Mouse (Mus musculus): ENCODE data around the gene Ttc38. TPM values are rescaled to one million over a fixed set of nuclear protein-coding genes. Genes with fewer than 3 reads are reported as not detected.

Ttc38 gene
- polyA plus RNA-seq, 1 experiment = 19.3 TPM

DNA sequence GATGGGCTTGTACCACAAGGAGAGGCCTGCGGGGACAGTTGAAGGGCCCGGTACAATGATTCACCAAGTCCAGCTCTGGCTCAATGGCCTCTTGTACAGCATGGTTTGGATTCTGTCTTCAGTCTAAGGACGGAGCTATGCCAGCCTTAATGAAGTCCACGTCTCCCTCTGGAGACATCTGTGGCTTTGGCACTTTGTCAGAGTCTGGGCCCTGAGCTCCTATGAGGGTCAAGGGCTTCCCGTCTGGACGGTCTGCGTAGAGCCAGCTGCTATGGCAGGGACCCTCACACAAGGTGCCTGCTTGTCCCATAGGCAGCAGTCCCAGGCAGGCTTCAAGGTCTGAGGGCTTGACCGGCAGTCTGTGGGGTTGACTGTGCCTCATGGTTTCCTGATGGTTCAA lies 68.2 kb downstream of the Ttc38 start:
- 81% methylated on average over 8 of the region's 8 CpGs for WGBS
- no peak overlapping the region for H3K4me3 ChIP-seq (ENCODE audit: insufficient read depth, low read depth, low read length)
- no peak overlapping the region for H3K27ac ChIP-seq (ENCODE audit: insufficient read depth, low read depth, low read length)
- no peaks in the 10 kb centered on the region for H3K36me3 ChIP-seq (ENCODE audit: control insufficient read depth, insufficient read depth, low read length)
- H3K4me1 ChIP-seq (ENCODE audit: control insufficient read depth, insufficient read depth, low read length) = no peaks in the 10 kb centered on the region
- H3K27me3 ChIP-seq (replicated peaks; ENCODE audit: control insufficient read depth, insufficient read depth, low read length) = no peaks in the 10 kb centered on the region
- TF ChIP-seq CTCF (conservative IDR thresholded peaks at IDR 0.05; ENCODE audit: insufficient read depth, insufficient read length, low read depth, low read length) (no peak), POLR2A (IDR thresholded peaks at IDR 0.05; ENCODE audit: low read depth, low read length) (no peak)
- no peak for DNase-seq

DNA sequence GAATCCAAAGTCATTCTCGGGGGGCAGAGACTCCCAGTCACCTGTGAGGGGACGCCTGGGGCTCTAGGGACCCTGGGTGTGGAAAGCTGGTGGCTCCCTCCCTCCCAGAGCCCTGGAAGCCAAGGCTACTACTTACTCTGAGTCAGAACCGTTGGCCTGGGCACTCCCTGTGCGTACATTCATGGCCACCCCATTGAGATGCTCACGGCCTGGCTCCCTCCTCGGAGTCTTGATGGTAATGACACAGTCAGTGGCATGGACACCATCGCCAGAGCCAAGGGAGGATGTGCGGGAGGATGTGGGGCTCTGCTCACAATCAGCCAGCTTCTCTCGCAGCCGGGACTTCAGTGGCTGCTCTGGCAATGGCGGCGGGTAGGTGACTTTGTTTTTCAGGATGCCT lies 68.7 kb downstream of the Ttc38 start:
- DNase-seq = no peak
- H3K4me1 ChIP-seq (ENCODE audit: control insufficient read depth, insufficient read depth, low read length) = no peaks in the 10 kb centered on the region
- no peak overlapping the region for H3K4me3 ChIP-seq (ENCODE audit: insufficient read depth, low read depth, low read length)
- H3K36me3 ChIP-seq (ENCODE audit: control insufficient read depth, insufficient read depth, low read length) = no peaks in the 10 kb centered on the region
- no peak overlapping the region for H3K27ac ChIP-seq (ENCODE audit: insufficient read depth, low read depth, low read length)
- no peaks in the 10 kb centered on the region for H3K27me3 ChIP-seq (replicated peaks; ENCODE audit: control insufficient read depth, insufficient read depth, low read length)
- WGBS = 84% methylated on average over 12 of the region's 12 CpGs
- no peak for TF ChIP-seq CTCF (conservative IDR thresholded peaks at IDR 0.05; ENCODE audit: insufficient read depth, insufficient read length, low read depth, low read length)
- TF ChIP-seq POLR2A (IDR thresholded peaks at IDR 0.05; ENCODE audit: low read depth, low read length) = no peak

DNA sequence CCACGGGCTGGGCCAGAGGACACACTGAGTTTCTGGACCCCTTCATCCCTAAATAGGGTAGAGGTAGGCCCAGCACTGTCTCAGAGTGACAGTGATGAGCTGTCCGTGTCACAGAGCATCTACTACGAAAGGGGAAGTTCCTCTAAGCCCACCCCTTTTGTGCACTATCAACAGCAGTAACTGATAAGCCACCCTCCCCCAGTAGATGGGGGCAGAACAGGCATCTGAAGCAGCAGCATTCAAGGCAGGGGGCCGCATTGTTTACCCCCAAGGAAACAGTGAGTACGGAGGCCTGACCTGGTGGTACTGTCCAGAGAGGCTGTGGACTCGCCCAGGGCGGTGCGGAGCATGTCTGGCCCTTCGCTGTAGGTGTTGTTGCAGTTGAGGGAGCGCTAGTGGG lies 70.4 kb downstream of the Ttc38 start:
- no peaks in the 10 kb centered on the region for H3K27me3 ChIP-seq (replicated peaks; ENCODE audit: control insufficient read depth, insufficient read depth, low read length)
- H3K4me1 ChIP-seq (ENCODE audit: control insufficient read depth, insufficient read depth, low read length) = no peaks in the 10 kb centered on the region
- WGBS = 92% methylated on average over 10 of the region's 10 CpGs
- H3K4me3 ChIP-seq (ENCODE audit: insufficient read depth, low read depth, low read length) = no peak overlapping the region
- DNase-seq = no peak
- no peak overlapping the region for H3K27ac ChIP-seq (ENCODE audit: insufficient read depth, low read depth, low read length)
- no peak for TF ChIP-seq POLR2A (IDR thresholded peaks at IDR 0.05; ENCODE audit: low read depth, low read length)
- TF ChIP-seq CTCF (conservative IDR thresholded peaks at IDR 0.05; ENCODE audit: insufficient read depth, insufficient read length, low read depth, low read length) = no peak
- H3K36me3 ChIP-seq (ENCODE audit: control insufficient read depth, insufficient read depth, low read length) = no peaks in the 10 kb centered on the region

DNA sequence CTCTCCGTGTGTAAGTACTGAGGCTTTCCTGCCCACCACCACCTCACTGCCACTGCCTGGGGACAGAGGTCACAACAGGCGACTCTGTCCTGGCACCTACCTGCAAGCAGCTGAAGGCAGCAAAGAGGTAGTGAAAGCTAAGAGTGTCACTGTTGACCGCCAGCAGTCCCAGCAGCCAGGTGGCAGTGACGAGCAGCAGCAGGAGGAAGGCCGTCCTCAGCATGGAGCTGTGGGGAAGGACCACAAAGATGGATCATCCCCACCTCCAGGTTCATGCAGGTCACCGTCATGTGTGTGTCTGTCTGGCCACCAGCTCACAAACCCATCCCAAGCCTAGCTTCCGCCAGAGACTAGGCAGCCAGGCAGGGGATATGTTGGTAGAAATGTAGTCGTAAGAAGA lies 71.7 kb downstream of the Ttc38 start:
- H3K4me1 ChIP-seq (ENCODE audit: control insufficient read depth, insufficient read depth, low read length) = peaks cover 4% of the 10 kb centered on the region; the same call in 1 of the 2 replicates
- no peak overlapping the region for H3K27ac ChIP-seq (ENCODE audit: insufficient read depth, low read depth, low read length)
- H3K27me3 ChIP-seq (replicated peaks; ENCODE audit: control insufficient read depth, insufficient read depth, low read length) = no peaks in the 10 kb centered on the region
- TF ChIP-seq CTCF (conservative IDR thresholded peaks at IDR 0.05; ENCODE audit: insufficient read depth, insufficient read length, low read depth, low read length) (peak; percentile 59), POLR2A (IDR thresholded peaks at IDR 0.05; ENCODE audit: low read depth, low read length) (no peak)
- H3K4me3 ChIP-seq (ENCODE audit: insufficient read depth, low read depth, low read length) = no peak overlapping the region
- H3K36me3 ChIP-seq (ENCODE audit: control insufficient read depth, insufficient read depth, low read length) = no peaks in the 10 kb centered on the region
- DNase-seq = no peak
- 85% methylated on average over 8 of the region's 8 CpGs for WGBS

Other genes starting within 250 kb of the Ttc38 start
- 12.8 and 14.2 TPM in 2 replicates for gene Wnt7b, start 249.8 kb upstream of the Ttc38 start, polyA plus RNA-seq (2012; rRNA removed)
- gene Ppara, start 97.3 kb upstream of the Ttc38 start, polyA plus RNA-seq (2012; rRNA removed) = 31.3 and 32.5 TPM in 2 replicates
- gene Cdpf1, start 20.6 kb upstream of the Ttc38 start, polyA plus RNA-seq (2012; rRNA removed) = 51.4 and 60.7 TPM in 2 replicates
- gene Pkdrej, start 10.6 kb upstream of the Ttc38 start, polyA plus RNA-seq (2012; rRNA removed) = 0.05 TPM in 2 replicates
- gene Gtse1, start 27.4 kb downstream of the Ttc38 start, polyA plus RNA-seq (2012; rRNA removed) = 0.74 and 0.98 TPM in 2 replicates
- gene Trmu, start 47.0 kb downstream of the Ttc38 start, polyA plus RNA-seq (2012; rRNA removed) = 29.2 and 31.7 TPM in 2 replicates
- gene Celsr1, start 201.5 kb downstream of the Ttc38 start, polyA plus RNA-seq (2012; rRNA removed) = 12.4 and 16.8 TPM in 2 replicates
- gene Gramd4, start 225.4 kb downstream of the Ttc38 start, polyA plus RNA-seq (2012; rRNA removed) = 18.9 and 20.6 TPM in 2 replicates